Mouse (Mus musculus) large intestine, adult 2 months (tissue): ENCODE measurements at regions not wholly inside any gene's neighbourhood (a gene's known extent, or its start where the extent isn't known, plus 50 kb on each side); places are given as distances from the start of the nearest gene placed in this dataset.
"Not testable (repeated sequence)": the region's sequence is repeated elsewhere in the genome, so short reads cannot be mapped to it uniquely, and the experiment has no call there.

ENCODE experiments used
- DNase-seq: peaks from one replicate; pipeline ENCODE4 v3.0.0-alpha.2; 2012; ENCODE audit warnings: low read depth, low spot score
- WGBS: fragments of 180-500 bp; shearing (Covaris S2); methylation state at CpG from one replicate; pipeline ENCODE4 v1.1.7; 2018; 5-methylcytosine and 5-hydroxymethylcytosine counted together

DNA sequence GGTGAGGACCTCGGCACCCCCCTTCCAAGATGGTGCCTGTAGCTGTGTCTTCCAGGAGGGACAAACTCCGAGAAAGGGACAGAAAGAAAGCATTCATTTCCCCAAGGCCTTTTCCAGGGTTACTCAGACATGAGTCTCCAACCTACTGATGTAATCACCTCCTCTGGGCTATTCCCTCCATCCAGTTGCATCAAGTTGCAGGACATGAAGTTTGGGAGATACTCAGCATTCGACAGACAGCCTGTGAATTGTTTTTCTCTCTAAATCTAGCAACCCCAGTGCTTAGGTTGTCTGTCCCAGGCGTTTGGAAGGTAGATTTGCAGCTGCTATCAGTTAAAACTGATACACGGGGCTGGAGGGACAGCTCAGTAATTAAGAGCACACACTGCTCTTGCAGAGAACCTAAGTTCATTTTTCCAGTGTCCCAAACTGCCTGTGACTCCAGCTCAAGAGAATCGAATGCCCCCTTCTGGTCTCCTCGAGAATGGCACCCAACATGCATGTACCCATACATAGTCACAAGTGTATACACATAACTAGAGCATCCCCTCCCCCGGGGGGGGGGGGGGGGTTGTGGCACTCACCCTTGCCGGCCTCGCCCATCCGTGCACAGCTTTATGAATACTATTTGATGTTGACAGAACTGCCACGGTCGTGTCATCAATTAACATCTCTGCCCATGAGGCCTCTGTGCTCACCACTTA, 73.8 kb upstream of the Spata13 start:
- DNase-seq, result no peak
- 84% methylated on average over 13 of the region's 13 CpGs for WGBS

DNA sequence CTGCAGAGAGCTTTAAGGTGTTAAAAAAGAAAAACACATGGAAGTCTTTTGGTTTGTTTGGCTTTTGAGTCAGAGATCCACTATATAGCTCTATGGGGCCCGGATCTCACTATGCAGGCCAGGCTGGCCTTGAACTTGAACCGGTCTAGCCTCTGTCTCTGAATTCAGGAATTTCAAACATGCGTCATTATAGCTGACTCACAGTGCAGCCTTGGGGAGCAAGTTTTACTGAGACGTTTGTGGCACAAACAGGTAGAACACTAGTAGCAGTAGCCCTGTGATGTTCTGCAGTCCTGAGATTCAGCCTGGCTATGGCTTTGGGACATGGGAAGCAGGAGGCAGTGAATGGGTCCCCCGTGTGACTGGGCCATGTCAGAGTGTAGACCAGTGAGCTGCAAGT, 57.5 kb upstream of the Spata13 start:
- WGBS, result 64% methylated on average over 5 of the region's 5 CpGs
- DNase-seq, result no peak

DNA sequence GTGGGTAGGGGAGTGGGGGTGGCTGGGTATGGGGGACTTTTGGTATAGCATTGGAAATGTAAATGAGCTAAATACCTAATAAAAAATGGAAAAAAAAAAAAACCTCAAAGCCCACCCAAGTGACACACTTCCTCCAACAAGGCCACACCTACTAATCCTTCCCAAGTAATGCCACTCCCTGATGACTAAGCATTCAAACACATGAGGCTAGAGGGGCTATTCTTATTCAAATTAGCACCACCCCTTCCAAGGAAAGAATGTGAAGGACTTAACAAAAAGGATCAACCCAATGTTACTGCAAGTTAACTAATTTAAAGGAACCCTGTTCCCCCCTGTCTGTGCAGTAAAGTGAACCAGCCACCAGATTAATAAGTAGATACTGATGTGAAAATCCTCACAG, 53.7 kb upstream of the Spata13 start:
- not testable (repeated sequence) for DNase-seq
